Mouse (Mus musculus): ENCODE data around the gene Dlx4. TPM values are rescaled to one million over a fixed set of nuclear protein-coding genes. Genes with fewer than 3 reads are reported as not detected.

The Dlx4 gene
- polyA plus RNA-seq, 1 experiment = not detected

DNA sequence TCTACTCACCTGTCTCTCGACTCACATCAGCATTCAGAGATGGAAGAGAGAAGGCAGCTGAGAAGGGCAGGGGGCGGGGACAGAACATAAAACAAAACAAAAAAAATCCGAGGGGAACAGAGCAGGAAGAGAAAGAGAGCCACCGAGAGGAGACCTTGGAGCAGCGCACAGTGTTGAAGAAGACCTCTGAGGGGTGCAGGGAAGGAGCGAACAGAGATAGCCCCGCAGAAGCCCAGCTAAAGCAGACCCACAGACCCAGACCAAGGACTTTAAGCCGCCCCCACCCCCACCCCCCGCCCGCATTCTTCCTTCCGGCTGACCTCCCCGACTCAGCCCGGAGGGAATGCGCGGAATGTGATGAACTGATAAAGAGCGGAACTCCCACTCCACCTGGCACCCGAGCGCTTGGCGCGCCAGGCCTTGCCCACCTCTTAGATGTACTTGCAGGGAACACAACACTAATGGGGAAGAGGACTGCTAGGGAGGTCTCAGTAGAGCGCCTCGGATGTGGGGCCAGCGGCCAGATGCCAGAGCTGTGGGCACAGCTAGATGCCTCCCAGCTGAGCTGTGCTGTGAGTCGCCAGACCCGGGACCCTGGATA, 40.7 kb downstream of the Dlx4 start:
- Histone ChIP-seq H3K27me3 (ENCODE audit: control insufficient read depth, insufficient read depth, low read length) (peaks cover 5% of the 10 kb centered on the region), H3K4me1 (ENCODE audit: control insufficient read depth, insufficient read depth, insufficient read length) (no peaks in the 10 kb centered on the region), H3K36me3 (ENCODE audit: control insufficient read depth, insufficient read depth, low read length) (no peaks in the 10 kb centered on the region), H3K4me3 (ENCODE audit: extremely low read depth, insufficient read depth, insufficient read length) (no peak overlapping the region), H3K27ac (ENCODE audit: insufficient read depth, low read length) (no peak overlapping the region)
- 3% methylated on average over 25 of the region's 25 CpGs for WGBS
- TF ChIP-seq CTCF (IDR thresholded peaks at IDR 0.05; ENCODE audit: extremely low read depth, insufficient read depth, insufficient read length, insufficient replicate concordance) = no peak
- TF ChIP-seq POLR2A (IDR thresholded peaks at IDR 0.05; ENCODE audit: low read depth, low read length) = no peak
- no peak for DNase-seq (ENCODE audit: low read depth in 1 of 2, low spot score in 2 of 2)

DNA sequence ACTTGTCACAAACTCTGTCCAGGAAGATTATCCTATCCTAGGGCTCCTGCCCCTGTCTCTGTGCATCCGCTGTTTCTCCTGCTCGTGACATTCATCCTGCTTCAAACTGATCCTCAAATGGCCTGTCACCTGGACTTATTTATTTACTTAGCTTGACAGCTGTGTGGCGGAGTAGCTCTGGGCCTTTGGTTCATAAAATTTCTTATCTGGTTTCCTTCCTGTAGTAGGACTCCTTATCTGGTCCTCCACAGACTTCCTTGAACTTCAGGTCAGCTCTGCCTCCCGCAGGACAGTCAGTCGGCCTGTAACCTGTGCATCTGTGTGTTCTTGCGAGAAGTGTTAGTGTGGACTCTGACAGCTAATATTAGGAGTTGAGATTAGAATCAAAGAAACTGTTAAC, 41.8 kb downstream of the Dlx4 start:
- TF ChIP-seq CTCF (IDR thresholded peaks at IDR 0.05; ENCODE audit: extremely low read depth, insufficient read depth, insufficient read length, insufficient replicate concordance) (no peak), POLR2A (IDR thresholded peaks at IDR 0.05; ENCODE audit: low read depth, low read length) (no peak)
- Histone ChIP-seq H3K36me3 (ENCODE audit: control insufficient read depth, insufficient read depth, low read length) (no peaks in the 10 kb centered on the region), H3K27ac (ENCODE audit: insufficient read depth, low read length) (no peak overlapping the region), H3K4me3 (ENCODE audit: extremely low read depth, insufficient read depth, insufficient read length) (no peak overlapping the region), H3K27me3 (ENCODE audit: control insufficient read depth, insufficient read depth, low read length) (peaks cover 5% of the 10 kb centered on the region), H3K4me1 (ENCODE audit: control insufficient read depth, insufficient read depth, insufficient read length) (no peaks in the 10 kb centered on the region)
- 44% methylated on average over 6 of the region's 6 CpGs for WGBS
- no peak for DNase-seq (ENCODE audit: low read depth in 1 of 2, low spot score in 2 of 2)

GRCm38 (mm10) chr11:95102161-95102904, 43.7 kb downstream of the Dlx4 start:
- Histone ChIP-seq H3K4me1 (ENCODE audit: control insufficient read depth, insufficient read depth, insufficient read length) (no peaks in the 10 kb centered on the region), H3K36me3 (ENCODE audit: control insufficient read depth, insufficient read depth, low read length) (no peaks in the 10 kb centered on the region), H3K27ac (ENCODE audit: insufficient read depth, low read length) (no peak overlapping the region), H3K27me3 (ENCODE audit: control insufficient read depth, insufficient read depth, low read length) (peaks cover 5% of the 10 kb centered on the region), H3K4me3 (ENCODE audit: extremely low read depth, insufficient read depth, insufficient read length) (no peak overlapping the region)
- 79% methylated on average over 19 of the region's 19 CpGs for WGBS
- TF ChIP-seq POLR2A (IDR thresholded peaks at IDR 0.05; ENCODE audit: low read depth, low read length) (no peak), CTCF (IDR thresholded peaks at IDR 0.05; ENCODE audit: extremely low read depth, insufficient read depth, insufficient read length, insufficient replicate concordance) (no peak)
- no peak for DNase-seq (ENCODE audit: low read depth in 1 of 2, low spot score in 2 of 2)

GRCm38 (mm10) chr11:95101071-95101788, 44.8 kb downstream of the Dlx4 start:
- Histone ChIP-seq H3K4me3 (ENCODE audit: extremely low read depth, insufficient read depth, insufficient read length) (no peak overlapping the region), H3K36me3 (ENCODE audit: control insufficient read depth, insufficient read depth, low read length) (no peaks in the 10 kb centered on the region), H3K27ac (ENCODE audit: insufficient read depth, low read length) (no peak overlapping the region), H3K27me3 (ENCODE audit: control insufficient read depth, insufficient read depth, low read length) (peaks cover 3% of the 10 kb centered on the region), H3K4me1 (ENCODE audit: control insufficient read depth, insufficient read depth, insufficient read length) (no peaks in the 10 kb centered on the region)
- DNase-seq (ENCODE audit: low read depth in 1 of 2, low spot score in 2 of 2) = no peak
- TF ChIP-seq POLR2A (IDR thresholded peaks at IDR 0.05; ENCODE audit: low read depth, low read length) (no peak), CTCF (IDR thresholded peaks at IDR 0.05; ENCODE audit: extremely low read depth, insufficient read depth, insufficient read length, insufficient replicate concordance) (no peak)
- 26% methylated on average over 16 of the region's 16 CpGs for WGBS

- TF ChIP-seq POLR2A (IDR thresholded peaks at IDR 0.05; ENCODE audit: low read depth, low read length) (no peak), CTCF (IDR thresholded peaks at IDR 0.05; ENCODE audit: extremely low read depth, insufficient read depth, insufficient read length, insufficient replicate concordance) (no peak)
- Histone ChIP-seq H3K36me3 (ENCODE audit: control insufficient read depth, insufficient read depth, low read length) (no peaks in the 10 kb centered on the region), H3K4me3 (ENCODE audit: extremely low read depth, insufficient read depth, insufficient read length) (no peak overlapping the region), H3K27ac (ENCODE audit: insufficient read depth, low read length) (no peak overlapping the region), H3K4me1 (ENCODE audit: control insufficient read depth, insufficient read depth, insufficient read length) (no peaks in the 10 kb centered on the region), H3K27me3 (ENCODE audit: control insufficient read depth, insufficient read depth, low read length) (peaks cover 1% of the 10 kb centered on the region; the same call in 1 of the 2 replicates)
- no peak for DNase-seq (ENCODE audit: low read depth in 1 of 2, low spot score in 2 of 2)
- WGBS = 66% methylated on average over 3 of the region's 3 CpGs
Measured at GRCm38 (mm10) chr11:95100393-95100792, 45.7 kb downstream of the Dlx4 start.

- WGBS = 84% methylated on average over 5 of the region's 5 CpGs
- DNase-seq (ENCODE audit: low read depth in 1 of 2, low spot score in 2 of 2) = no peak
- H3K36me3 ChIP-seq (ENCODE audit: control insufficient read depth, insufficient read depth, low read length) = no peaks in the 10 kb centered on the region
- H3K27me3 ChIP-seq (ENCODE audit: control insufficient read depth, insufficient read depth, low read length) = no peaks in the 10 kb centered on the region
- H3K4me3 ChIP-seq (ENCODE audit: extremely low read depth, insufficient read depth, insufficient read length) = no peak overlapping the region
- H3K27ac ChIP-seq (ENCODE audit: insufficient read depth, low read length) = no peak overlapping the region
- no peaks in the 10 kb centered on the region for H3K4me1 ChIP-seq (ENCODE audit: control insufficient read depth, insufficient read depth, insufficient read length)
- TF ChIP-seq POLR2A (IDR thresholded peaks at IDR 0.05; ENCODE audit: low read depth, low read length) = no peak
- TF ChIP-seq CTCF (IDR thresholded peaks at IDR 0.05; ENCODE audit: extremely low read depth, insufficient read depth, insufficient read length, insufficient replicate concordance) = no peak
Measured at GRCm38 (mm10) chr11:95098346-95099095, 47.5 kb downstream of the Dlx4 start.

Data from spleen, adult 2 months (tissue).